ENCODE assay signal across 16 mouse cellular contexts in the genomic region with DNA sequence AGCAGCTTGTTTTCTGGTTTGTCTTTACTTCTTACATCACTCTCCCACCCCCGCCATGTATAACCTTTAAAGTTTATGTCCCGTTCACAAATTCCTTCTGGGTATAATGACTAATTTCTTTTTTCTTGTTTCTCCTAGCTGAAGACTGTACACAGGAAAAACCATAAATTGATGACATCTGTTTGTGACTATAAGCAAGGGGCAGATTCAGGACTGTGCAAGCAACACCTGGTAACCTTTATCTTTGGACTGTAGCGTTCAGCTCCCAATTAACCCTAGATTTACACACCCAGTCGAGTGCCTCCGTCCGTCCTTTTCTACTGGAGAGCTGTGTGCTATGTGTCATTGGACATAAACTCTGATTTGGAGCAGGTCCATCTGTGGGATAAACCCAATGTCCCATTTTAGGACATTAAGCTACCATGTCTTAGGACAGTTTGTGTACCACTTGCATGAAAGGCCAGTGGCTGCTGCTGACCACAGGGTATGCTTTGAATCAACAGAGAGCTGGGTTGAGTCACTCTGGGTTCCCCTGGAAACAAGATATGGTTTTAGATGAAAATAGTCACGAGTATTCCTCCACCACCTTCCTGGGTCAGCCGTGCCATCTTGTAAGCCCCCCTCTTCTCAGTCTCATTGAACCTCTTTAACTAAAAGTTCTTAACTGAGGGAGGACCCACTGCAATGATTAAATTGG.
"Had no signal": no experiment of that assay in that cellular context is flagged by ENCODE, and none has a peak within 500 bp of the region (broad histone marks: within the 10 kb centered on the region; RNA-seq: fewer than 3 reads in every experiment).

No protein-coding gene starts in this region.

- H3K4me3 ChIP-seq: kidney, embryonic 15.5 days; left cerebral cortex, adult 2 months; liver, embryonic 13.5 days; lung, embryonic 15.5 days; megakaryocyte, embryonic 14.5 days; midbrain, embryonic 15.5 days had no signal

- H3K4me2 ChIP-seq: kidney, embryonic 15.5 days; liver, embryonic 13.5 days; lung, embryonic 15.5 days; midbrain, embryonic 11.5 days; midbrain, embryonic 15.5 days had no signal

- H3K9ac ChIP-seq: kidney, embryonic 15.5 days; liver, embryonic 13.5 days; liver, postnatal 0 days; lung, embryonic 15.5 days; midbrain, embryonic 15.5 days had no signal

- H3K27ac ChIP-seq: kidney, embryonic 15.5 days; left cerebral cortex, adult 2 months; liver, embryonic 13.5 days; lung, embryonic 15.5 days; macrophage; midbrain, embryonic 15.5 days had no signal

- H3K27me3 ChIP-seq: kidney, embryonic 15.5 days; liver, embryonic 13.5 days; lung, embryonic 15.5 days; megakaryocyte, embryonic 14.5 days; midbrain, embryonic 15.5 days had no signal

- H3K9me3 ChIP-seq: kidney, embryonic 15.5 days; liver, embryonic 13.5 days; lung, embryonic 15.5 days; megakaryocyte, embryonic 14.5 days; midbrain, embryonic 15.5 days had no signal

- H3K4me1 ChIP-seq: kidney, embryonic 15.5 days; liver, embryonic 13.5 days; lung, embryonic 15.5 days; megakaryocyte, embryonic 14.5 days had no signal

- DNase-seq: kidney, adult 2 months; kidney, postnatal 14 days; liver; liver, embryonic 13.5 days; liver, postnatal 0 days; lung, postnatal 14 days; right cerebral cortex, postnatal 14 days; thymus, adult 2 months; thymus, postnatal 4 days had no signal

- H3K36me3 ChIP-seq: kidney, embryonic 15.5 days; liver, embryonic 13.5 days; lung, embryonic 15.5 days; midbrain, embryonic 15.5 days had no signal
